15 mouse cellular contexts compared by ENCODE assay signal in the genomic region with DNA sequence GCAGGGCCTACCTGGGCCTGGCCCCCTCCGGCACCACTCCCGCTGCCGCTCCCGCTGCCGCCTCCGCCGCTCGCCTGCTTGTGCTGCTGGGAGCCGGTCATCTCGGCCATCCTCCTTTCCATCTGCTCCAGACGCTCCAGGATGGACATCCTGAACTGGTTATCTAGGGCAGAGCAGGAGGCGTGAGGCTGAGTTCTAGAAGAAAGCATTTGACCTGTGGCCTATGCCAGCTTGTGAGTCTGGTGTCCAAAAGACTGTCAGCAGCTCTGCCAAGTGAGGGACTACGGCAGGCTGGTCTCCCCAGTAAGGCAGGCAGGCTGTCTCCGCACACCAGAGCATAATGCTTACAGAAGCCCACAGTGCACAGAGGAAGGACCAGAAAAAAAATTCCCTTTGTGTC. TPM values are rescaled to one million over a fixed set of nuclear protein-coding genes. Genes with fewer than 3 reads are reported as not detected.
DNase-seq lines count a peak whose midpoint lies in the region; ATAC-seq and TF ChIP-seq lines count a peak whose summit lies in the region.
"Had no signal": no experiment of that assay in that cellular context is flagged by ENCODE, and none has a peak within 500 bp of the region (broad histone marks: within the 10 kb centered on the region; RNA-seq: fewer than 3 reads in every experiment).

No protein-coding gene starts in this region.

- intact Hi-C loops in heart, postnatal 36 days (cut with DNase I), result no loop called here

- no peak overlapping the region for H3K4me3 ChIP-seq in midbrain, postnatal 0 days (ENCODE audit: low read depth, low read length)
- no peak overlapping the region for H3K4me3 ChIP-seq in midbrain, embryonic 13.5 days (replicated peaks)
- H3K4me3 ChIP-seq: liver, embryonic 15.5 days had no signal

- no peaks in the 10 kb centered on the region for H3K27me3 ChIP-seq in midbrain, postnatal 0 days (ENCODE audit: insufficient read depth, low read length)
- H3K27me3 ChIP-seq in midbrain, embryonic 13.5 days, result no peaks in the 10 kb centered on the region
- H3K27me3 ChIP-seq: liver, embryonic 15.5 days had no signal

- peak; percentile 96 for DNase-seq in heart, adult 11 months
- no peak for DNase-seq in heart, postnatal 36 days
- peak; percentile 47 for DNase-seq in midbrain, postnatal 0 days (ENCODE audit: low spot score)
- DNase-seq in cerebellum, postnatal 36 days, result peak; percentile 79 to 81
- DNase-seq in liver, result no peak
- no peak for DNase-seq in adrenal gland, postnatal 14 days
- DNase-seq in ovary, adult 18-20 months (ENCODE audit: low spot score), result no peak
- DNase-seq: adrenal gland, postnatal 10 days; kidney, adult 9 months had no signal

- 90% methylated on average over 14 of the region's 14 CpGs for WGBS in midbrain, postnatal 0 days
- 96% methylated on average over 14 of the region's 14 CpGs for WGBS in midbrain, embryonic 13.5 days

- no peaks in the 10 kb centered on the region for H3K4me1 ChIP-seq in midbrain, postnatal 0 days (ENCODE audit: insufficient read depth, low read length)
- H3K4me1 ChIP-seq in midbrain, embryonic 13.5 days (replicated peaks), result peaks cover 30% of the 10 kb centered on the region
- H3K4me1 ChIP-seq: liver, embryonic 15.5 days had no signal

- no peak for TF ChIP-seq CTCF in midbrain, postnatal 0 days (IDR thresholded peaks at IDR 0.05)

- H3K9me3 ChIP-seq in midbrain, postnatal 0 days (ENCODE audit: low read length), result no peaks in the 10 kb centered on the region
- no peaks in the 10 kb centered on the region for H3K9me3 ChIP-seq in midbrain, embryonic 13.5 days
- H3K9me3 ChIP-seq: liver, embryonic 15.5 days had no signal

- H3K27ac ChIP-seq in midbrain, postnatal 0 days (ENCODE audit: low read depth, low read length), result no peak overlapping the region
- no peak overlapping the region for H3K27ac ChIP-seq in midbrain, embryonic 13.5 days
- H3K27ac ChIP-seq: liver, embryonic 15.5 days; macrophage had no signal

- H3K4me2 ChIP-seq in midbrain, postnatal 0 days (ENCODE audit: low read depth, low read length, poor library complexity, severe bottlenecking), result no peak overlapping the region
- H3K4me2 ChIP-seq in midbrain, embryonic 13.5 days (replicated peaks), result no peak overlapping the region
- H3K4me2 ChIP-seq: liver, embryonic 15.5 days had no signal

- H3K9ac ChIP-seq in midbrain, postnatal 0 days (replicated peaks; ENCODE audit: low read length, poor library complexity, severe bottlenecking), result no peak overlapping the region
- H3K9ac ChIP-seq in midbrain, embryonic 13.5 days (replicated peaks), result no peak overlapping the region
- H3K9ac ChIP-seq: liver, embryonic 15.5 days had no signal

- no peak for ATAC-seq in midbrain, postnatal 0 days (ENCODE audit: low FRiP score)
- ATAC-seq in midbrain, embryonic 13.5 days, result no peak

- peaks cover 26% of the 10 kb centered on the region for H3K36me3 ChIP-seq in midbrain, postnatal 0 days (ENCODE audit: insufficient read depth, low read length)
- H3K36me3 ChIP-seq in midbrain, embryonic 13.5 days, result peaks cover 57% of the 10 kb centered on the region
- H3K36me3 ChIP-seq: liver, embryonic 15.5 days had no signal

RNA-seq across cellular contexts. Expression of gene Gm13090, which starts 0.6 kb away (rescaled TPM):
- not detected for total RNA-seq in heart, postnatal 36 days (2021)
- not detected in 2 replicates for total RNA-seq in midbrain, postnatal 0 days (2014; rRNA removed)
- polyA plus RNA-seq in midbrain, postnatal 0 days (2015; fragmentation: Nextera tagmentation; extraction: Ambion mirVana), result not detected in 2 replicates
- 0.22 TPM in 1 of 2 replicates, not detected in the other for polyA plus RNA-seq in midbrain, embryonic 13.5 days (2015; fragmentation: Nextera tagmentation; extraction: Ambion mirVana)
- not detected in 2 replicates for total RNA-seq in adrenal gland, postnatal 14 days (2021)
- total RNA-seq: adrenal gland, postnatal 10 days; heart, postnatal 14 days had no signal
- polyA plus RNA-seq: cortical plate, adult 2 months; liver, embryonic 15.5 days; macrophage; spleen, adult 2 months had no signal

RNA-seq across cellular contexts. Expression of gene Vamp3, which starts 31.1 kb away (rescaled TPM):
- 10 to 100 TPM; 69.5 to 71.8 TPM for total RNA-seq in heart, postnatal 36 days (2021)
- 34.6 and 43.6 TPM in 2 replicates for total RNA-seq in midbrain, postnatal 0 days (2014; rRNA removed)
- 42.1 and 43.5 TPM in 2 replicates for polyA plus RNA-seq in midbrain, postnatal 0 days (2015; fragmentation: Nextera tagmentation; extraction: Ambion mirVana)
- polyA plus RNA-seq in midbrain, embryonic 13.5 days (2015; fragmentation: Nextera tagmentation; extraction: Ambion mirVana), result 60.7 and 62.1 TPM in 2 replicates
- 83.9 and 85.7 TPM in 2 replicates for total RNA-seq in adrenal gland, postnatal 14 days (2021)

RNA-seq across cellular contexts. Expression of gene Per3, which starts 44.4 kb away (rescaled TPM):
- total RNA-seq in heart, postnatal 36 days (2021), result 10 to 100 TPM; 10.9 to 20.8 TPM
- total RNA-seq in midbrain, postnatal 0 days (2014; rRNA removed), result 4.3 and 6.5 TPM in 2 replicates
- polyA plus RNA-seq in midbrain, postnatal 0 days (2015; fragmentation: Nextera tagmentation; extraction: Ambion mirVana), result 4.0 and 4.5 TPM in 2 replicates
- 2.9 and 3.0 TPM in 2 replicates for polyA plus RNA-seq in midbrain, embryonic 13.5 days (2015; fragmentation: Nextera tagmentation; extraction: Ambion mirVana)
- total RNA-seq in adrenal gland, postnatal 14 days (2021), result 22.3 and 24.3 TPM in 2 replicates

Comparison
In these comparisons a context has a peak if more than half of its experiments do, and no peak if none do; other contexts are left out.
1. DNase-seq: peak in heart, adult 11 months (single experiment), midbrain, postnatal 0 days (single experiment) and cerebellum, postnatal 36 days (2 of 2); none in heart, postnatal 36 days (0 of 2), liver (single experiment), adrenal gland, postnatal 14 days (single experiment) and ovary, adult 18-20 months (single experiment).